Mouse (Mus musculus) embryonic facial prominence, embryonic 15.5 days (tissue): ENCODE data around the gene Neurod2. TPM values are rescaled to one million over a fixed set of nuclear protein-coding genes. Genes with fewer than 3 reads are reported as not detected.

Source experiments
- ATAC-seq: fragments of 200-750 bp; cut with Nextera tagmentation; 2 replicates; pipeline ENCODE4 v1.8.0; 2017; ENCODE audit warnings: low read depth, moderate TSS enrichment; ENCODE audit not compliant: insufficient number of reproducible peaks, low FRiP score, low TSS enrichment
- H3K27ac ChIP-seq: fragments of 300-500 bp; sonication (generic); replicated peaks from 2 replicates; pipeline ENCODE4 v1.5.1; 2015; ENCODE audit warnings: mild to moderate bottlenecking, inconsistent platforms
- H3K27me3 ChIP-seq: fragments of 300-500 bp; sonication (generic); 2 replicates; pipeline ENCODE4 v1.6.1; 2015; ENCODE audit warnings: inconsistent platforms
- H3K36me3 ChIP-seq: fragments of 300-500 bp; sonication (generic); 2 replicates; pipeline ENCODE4 v1.6.1; 2015; ENCODE audit warnings: mild to moderate bottlenecking, inconsistent platforms
- H3K4me1 ChIP-seq: fragments of 300-500 bp; sonication (generic); 2 replicates; pipeline ENCODE4 v1.6.1; 2015; ENCODE audit warnings: inconsistent platforms
- H3K4me2 ChIP-seq: fragments of 300-500 bp; sonication (generic); replicated peaks from 2 replicates; pipeline ENCODE4 v1.6.1; 2015; ENCODE audit warnings: mild to moderate bottlenecking, inconsistent platforms
- H3K4me3 ChIP-seq: fragments of 300-500 bp; sonication (generic); replicated peaks from 2 replicates; pipeline ENCODE4 v1.5.1; 2015; ENCODE audit warnings: mild to moderate bottlenecking, inconsistent platforms
- H3K9ac ChIP-seq: fragments of 300-500 bp; sonication (generic); 2 replicates; pipeline ENCODE4 v1.6.1; 2015; ENCODE audit warnings: inconsistent platforms
- H3K9me3 ChIP-seq: fragments of 300-500 bp; sonication (generic); replicated peaks from 2 replicates; pipeline ENCODE4 v1.6.1; 2016; ENCODE audit warnings: inconsistent platforms
- WGBS: fragments of 180-500 bp; shearing (Covaris S2); methylation state at CpG from one replicate; pipeline ENCODE4 v1.1.7; 2015; 5-methylcytosine and 5-hydroxymethylcytosine counted together
- polyA plus RNA-seq: library from polyadenylated mRNA; unstranded; fragments of >200 nt; fragmentation: Nextera tagmentation; extraction: Ambion mirVana; gene quantifications from 2 replicates; pipeline ENCODE4 v1.2.1, GENCODE M21; 2015

Neurod2 gene
- polyA plus RNA-seq, 1 experiment from 2014 or later, result 0.09 TPM

GRCm38 (mm10) chr11:98283740-98284139 is 45.7 kb downstream of the Neurod2 start:
- no peak overlapping the region for H3K9ac ChIP-seq
- no peaks in the 10 kb centered on the region for H3K9me3 ChIP-seq
- ATAC-seq, result no peak
- H3K4me1 ChIP-seq, result no peaks in the 10 kb centered on the region
- WGBS, result 31% methylated on average over 9 of the region's 9 CpGs
- H3K4me3 ChIP-seq, result no peak overlapping the region
- H3K27ac ChIP-seq, result no peak overlapping the region
- peaks cover 14% of the 10 kb centered on the region for H3K36me3 ChIP-seq
- H3K4me2 ChIP-seq, result 0 out of 2 replicates have a peak overlapping the region, but pooled peaks have one; percentile 52
- no peaks in the 10 kb centered on the region for H3K27me3 ChIP-seq

Other genes starting within 250 kb of the Neurod2 start
- 22.0 and 24.0 TPM in 2 replicates for gene Fbxl20, start 179.2 kb downstream of the Neurod2 start, polyA plus RNA-seq
- 57.9 and 59.1 TPM in 2 replicates for gene Med1, start 136.4 kb downstream of the Neurod2 start, polyA plus RNA-seq
- gene Cdk12, start 126.6 kb downstream of the Neurod2 start, polyA plus RNA-seq, result 9.9 and 10.6 TPM in 2 replicates
- 3.8 and 7.0 TPM in 2 replicates for gene Ppp1r1b, start 18.8 kb upstream of the Neurod2 start, polyA plus RNA-seq
- gene Stard3, start 28.7 kb upstream of the Neurod2 start, polyA plus RNA-seq, result 41.0 and 41.3 TPM in 2 replicates
- 8.4 and 12.2 TPM in 2 replicates for gene Tcap, start 54.2 kb upstream of the Neurod2 start, polyA plus RNA-seq
- 0.56 and 0.66 TPM in 2 replicates for gene Pnmt, start 56.8 kb upstream of the Neurod2 start, polyA plus RNA-seq
- 13.7 and 16.8 TPM in 2 replicates for gene Pgap3, start 70.8 kb upstream of the Neurod2 start, polyA plus RNA-seq
- gene Erbb2, start 82.8 kb upstream of the Neurod2 start, polyA plus RNA-seq, result 60.7 and 64.0 TPM in 2 replicates
- 109 and 111 TPM in 2 replicates for gene Mien1, start 109.3 kb upstream of the Neurod2 start, polyA plus RNA-seq
- 16.2 and 22.4 TPM in 2 replicates for gene Grb7, start 116.7 kb upstream of the Neurod2 start, polyA plus RNA-seq
- 0.33 and 0.67 TPM in 2 replicates for gene Ikzf3, start 216.4 kb upstream of the Neurod2 start, polyA plus RNA-seq
- gene Zpbp2, start 221.4 kb upstream of the Neurod2 start, polyA plus RNA-seq, result 0.16 TPM in 1 of 2 replicates, not detected in the other